8 mouse cellular contexts compared by ENCODE assay signal in genomic region chr13:112463868-112464625, GRCm38 (mm10). TPM values are rescaled to one million over a fixed set of nuclear protein-coding genes. Genes with fewer than 3 reads are reported as not detected.
DNase-seq lines count a peak whose midpoint lies in the region; ATAC-seq and TF ChIP-seq lines count a peak whose summit lies in the region.

Gene Il6st, plus strand, starts transcription at chr13:112464070.

- no peak for TF ChIP-seq CTCF in G1E (IDR thresholded peaks at IDR 0.05; ENCODE audit: low read depth, low read length)
- no peak for TF ChIP-seq CTCF in forebrain, postnatal 0 days (IDR thresholded peaks at IDR 0.05; ENCODE audit: low read depth)

- peak within 1 kb of the TSS; percentile 77 for H3K27ac ChIP-seq in forebrain, postnatal 0 days (ENCODE audit: low read depth, low read length)
- peak within 1 kb of the TSS; percentile 91 for H3K27ac ChIP-seq in lung, embryonic 15.5 days

- DNase-seq in G1E (ENCODE audit: low spot score): peak; percentile 88
- peak; percentile 98 for DNase-seq in cerebellum, adult 18-20 months
- DNase-seq in forebrain, postnatal 0 days: peak; percentile 91
- DNase-seq in heart, postnatal 4 days: peak; percentile 99
- DNase-seq in layer of hippocampus, adult 8-10 months (ENCODE audit: low spot score in 2 of 2): peak; percentile 89 to 91
- DNase-seq in ovary, adult 18-20 months (ENCODE audit: low spot score): peak; percentile 95
- DNase-seq in thymus, postnatal 0 days (ENCODE audit: low spot score): peak; percentile 90

- under 1% methylated on average over 84 of the region's 85 CpGs for WGBS in forebrain, postnatal 0 days
- under 1% methylated on average over 74 of the region's 85 CpGs for WGBS in lung, embryonic 15.5 days

- H3K9ac ChIP-seq in forebrain, postnatal 0 days: peak within 1 kb of the TSS; percentile 77
- H3K9ac ChIP-seq in lung, embryonic 15.5 days: peak within 1 kb of the TSS; percentile 71

- peaks cover 21% of the 10 kb centered on the region for H3K4me1 ChIP-seq in G1E (ENCODE audit: insufficient read depth, low read depth, low read length)
- H3K4me1 ChIP-seq in forebrain, postnatal 0 days (ENCODE audit: insufficient read depth): peaks cover 6% of the 10 kb centered on the region; the same call in 1 of the 2 replicates
- peaks cover 27% of the 10 kb centered on the region for H3K4me1 ChIP-seq in lung, embryonic 15.5 days

- peak within 1 kb of the TSS; percentile 87 for H3K4me3 ChIP-seq in G1E (ENCODE audit: low read depth, low read length)
- peak within 1 kb of the TSS; percentile 89 for H3K4me3 ChIP-seq in forebrain, postnatal 0 days (ENCODE audit: low read depth, low read length)
- peak within 1 kb of the TSS; percentile 73 for H3K4me3 ChIP-seq in lung, embryonic 15.5 days

- H3K9me3 ChIP-seq in G1E (replicated peaks): no peaks in the 10 kb centered on the region
- no peaks in the 10 kb centered on the region for H3K9me3 ChIP-seq in forebrain, postnatal 0 days (ENCODE audit: low read length)
- no peaks in the 10 kb centered on the region for H3K9me3 ChIP-seq in lung, embryonic 15.5 days

- ATAC-seq in G1E (ENCODE audit: extremely low read depth, insufficient number of reproducible peaks, low FRiP score, poor library complexity, severe bottlenecking): peak; percentile 98
- peak; percentile 100 for ATAC-seq in forebrain, postnatal 0 days
- peak; percentile 99 for ATAC-seq in lung, embryonic 15.5 days (ENCODE audit: borderline replicate concordance, extremely low read depth, low FRiP score, low TSS enrichment)

- peaks cover 30% of the 10 kb centered on the region for H3K27me3 ChIP-seq in G1E (ENCODE audit: insufficient read depth, low read length)
- H3K27me3 ChIP-seq in forebrain, postnatal 0 days (ENCODE audit: insufficient read depth, low read length): no peaks in the 10 kb centered on the region
- H3K27me3 ChIP-seq in lung, embryonic 15.5 days: no peaks in the 10 kb centered on the region

- H3K4me2 ChIP-seq in forebrain, postnatal 0 days (ENCODE audit: low read depth): peak within 1 kb of the TSS; percentile 97
- peak within 1 kb of the TSS; percentile 64 for H3K4me2 ChIP-seq in lung, embryonic 15.5 days

- H3K36me3 ChIP-seq in G1E (replicated peaks): no peaks in the 10 kb centered on the region
- H3K36me3 ChIP-seq in forebrain, postnatal 0 days (ENCODE audit: insufficient read depth): no peaks in the 10 kb centered on the region
- no peaks in the 10 kb centered on the region for H3K36me3 ChIP-seq in lung, embryonic 15.5 days

RNA-seq across cellular contexts. Expression of gene Il6st, which starts in this region (rescaled TPM):
- total RNA-seq in G1E (2014; fragmentation: Nextera tagmentation): 13.9 and 20.4 TPM in 2 replicates
- total RNA-seq in G1E (2017): 4.2 and 5.0 TPM in 2 replicates
- 0.70 and 0.73 TPM in 2 replicates for polyA plus RNA-seq in G1E (2012)
- total RNA-seq in forebrain, postnatal 0 days (2014; rRNA removed): 23.0 and 32.1 TPM in 2 replicates
- 8.8 and 14.9 TPM in 2 replicates for polyA plus RNA-seq in forebrain, postnatal 0 days (2015; fragmentation: Nextera tagmentation; extraction: Ambion mirVana)
- 100 to 1,000 TPM; 149 to 157 TPM for total RNA-seq in heart, postnatal 4 days (2021)
- 100 to 1,000 TPM in 1 of 4 experiments, 10 to 100 TPM in 3; 87.6 to 105 (median 97.0) TPM for total RNA-seq in layer of hippocampus, adult 8-10 months (2022)
- polyA plus RNA-seq in lung, embryonic 15.5 days (2015; fragmentation: Nextera tagmentation; extraction: Ambion mirVana): 36.4 and 36.7 TPM in 2 replicates
- polyA plus RNA-seq in thymus, postnatal 0 days (2015; fragmentation: Nextera tagmentation; extraction: Ambion mirVana): 18.9 and 19.5 TPM in 2 replicates

Comparison
In these comparisons a context has a peak if more than half of its experiments do, and no peak if none do; other contexts are left out.
1. Peak in every context shown above with its lines: DNase-seq, ATAC-seq, H3K4me3 ChIP-seq and H3K27ac ChIP-seq.